Mouse (Mus musculus) ES-E14 (cell line): ENCODE measurements around the gene Ddx46. TPM values are rescaled to one million over a fixed set of nuclear protein-coding genes. Genes with fewer than 3 reads are reported as not detected.

Experiments
- DNase-seq: peaks from one replicate; pipeline ENCODE4 v3.0.0-alpha.2; 2013; ENCODE audit warnings: low read depth, low spot score
- H3K27ac ChIP-seq: 2 replicates; pipeline ENCODE4 v1.5.1; 2012; ENCODE audit warnings: low read depth, mild to moderate bottlenecking, low read length, moderate library complexity, mixed read lengths; ENCODE audit not compliant: poor library complexity, insufficient read depth, severe bottlenecking
- H3K36me3 ChIP-seq: 2 replicates; pipeline ENCODE4 v1.6.1; 2012; ENCODE audit warnings: mild to moderate bottlenecking, low read length, moderate library complexity, mixed read lengths; ENCODE audit not compliant: control insufficient read depth, poor library complexity, insufficient read depth, severe bottlenecking
- H3K4me1 ChIP-seq, 2 experiments: fragments of 150-350 bp in 1 of 2; sonication (generic) in 1 of 2; 2 replicates each; pipeline ENCODE4 v1.6.1; 2012; ENCODE audit warnings: low read length in 2 of 2, mild to moderate bottlenecking in 1 of 2, mixed read lengths in 1 of 2; ENCODE audit not compliant: control insufficient read depth in 2 of 2, insufficient read depth in 2 of 2, poor library complexity in 1 of 2
- H3K4me3 ChIP-seq, 2 experiments: fragments of 150-350 bp in 1 of 2; sonication (generic) in 1 of 2; 2 replicates each; pipeline ENCODE4 v1.5.1; 2012; ENCODE audit warnings: low read length in 2 of 2, low read depth in 1 of 2, mild to moderate bottlenecking in 1 of 2, mixed read lengths in 1 of 2; ENCODE audit not compliant: insufficient read depth in 1 of 2, poor library complexity in 1 of 2, severe bottlenecking in 1 of 2
- H3K9ac ChIP-seq: 2 replicates; pipeline ENCODE4 v1.6.1; 2012; ENCODE audit warnings: low read depth, mild to moderate bottlenecking, low read length, mixed read lengths; ENCODE audit not compliant: poor library complexity, insufficient read depth, severe bottlenecking
- H3K9me3 ChIP-seq: fragments of 150-350 bp; sonication (generic); 2 replicates; pipeline ENCODE4 v1.6.1; 2012; ENCODE audit warnings: low read depth, mild to moderate bottlenecking, low read length; ENCODE audit not compliant: control insufficient read depth, insufficient read depth
- CHD2 ChIP-seq: IDR thresholded peaks from 2 replicates; pipeline ENCODE4 v1.6.1; 2014; ENCODE audit warnings: mild to moderate bottlenecking, low read depth, low read length, inconsistent platforms
- HCFC1 ChIP-seq: IDR thresholded peaks from 2 replicates; pipeline ENCODE4 v1.6.1; 2012; ENCODE audit warnings: low read length, inconsistent platforms, borderline replicate concordance; ENCODE audit not compliant: insufficient read depth
- MAFK ChIP-seq: IDR thresholded peaks from 2 replicates; pipeline ENCODE4 v1.6.1; 2014; ENCODE audit warnings: mild to moderate bottlenecking, low read depth, low read length, inconsistent platforms; ENCODE audit not compliant: insufficient read depth
- ZC3H11A ChIP-seq: IDR thresholded peaks from 2 replicates; pipeline ENCODE4 v1.6.1; 2012; ENCODE audit warnings: low read depth, mild to moderate bottlenecking, inconsistent platforms, low read length, borderline replicate concordance
- ZNF384 ChIP-seq: IDR thresholded peaks from 2 replicates; pipeline ENCODE4 v1.6.1; 2012; ENCODE audit warnings: low read depth, low read length, inconsistent platforms
- in situ Hi-C, 2 experiments: fragments of 600-800 bp; cut with MboI; formaldehyde crosslinking; loops; one replicate each; pipeline ENCODE4 v1.15.1; 2025; ENCODE audit warnings: low sequenced_read_pairs in 2 of 2, inconsistent platforms in 1 of 2; ENCODE audit not compliant: unreplicated experiment in 2 of 2
- total RNA-seq: library from RNA; depleted of rRNA; stranded (reverse); fragments of 300-350 nt; gene quantifications from 2 replicates; pipeline ENCODE4 v1.2.3, GENCODE M21; 2012

Gene Ddx46
- total RNA-seq, 1 experiment = 56.4 TPM

GRCm38 (mm10) chr13:55601611-55602010, 33.2 kb upstream of the Ddx46 start:
- H3K4me3 ChIP-seq = no peak overlapping the region
- no peak overlapping the region for H3K27ac ChIP-seq
- peak; percentile 76 for DNase-seq
- H3K9me3 ChIP-seq = no peaks in the 10 kb centered on the region
- peaks cover 0 to 3% of the 10 kb centered on the region in 2 experiments; a peak in 1 of 4 replicates for H3K4me1 ChIP-seq
- in situ Hi-C loops = no loop called here
- H3K9ac ChIP-seq = no peak overlapping the region
- no peak for TF ChIP-seq HCFC1
- TF ChIP-seq ZNF384 = no peak
- TF ChIP-seq ZC3H11A = peak; percentile 37; the same call in 1 of the 2 replicates
- peaks cover 12% of the 10 kb centered on the region for H3K36me3 ChIP-seq

- no peak overlapping the region for H3K9ac ChIP-seq
- H3K9me3 ChIP-seq = no peaks in the 10 kb centered on the region
- H3K27ac ChIP-seq = no peak overlapping the region
- H3K4me1 ChIP-seq = peaks cover 0 to 3% of the 10 kb centered on the region in 2 experiments; a peak in 1 of 4 replicates
- no peak for DNase-seq
- no peak for TF ChIP-seq ZC3H11A
- TF ChIP-seq HCFC1 = no peak
- peaks cover 4% of the 10 kb centered on the region; the same call in 1 of the 2 replicates for H3K36me3 ChIP-seq
- no peak overlapping the region for H3K4me3 ChIP-seq
- in situ Hi-C loops = no loop called here
Measured at GRCm38 (mm10) chr13:55604606-55605005, 30.2 kb upstream of the Ddx46 start.

- Histone ChIP-seq H3K4me3 (no peak overlapping the region), H3K9ac (no peak overlapping the region), H3K4me1 (peaks cover 0 to 3% of the 10 kb centered on the region in 2 experiments; a peak in 1 of 4 replicates), H3K9me3 (no peaks in the 10 kb centered on the region), H3K36me3 (peaks cover 4% of the 10 kb centered on the region; the same call in 1 of the 2 replicates), H3K27ac (no peak overlapping the region)
- DNase-seq = no peak
- no peak for TF ChIP-seq CHD2
- in situ Hi-C loops = no loop called here
Measured at GRCm38 (mm10) chr13:55606899-55607623, 27.8 kb upstream of the Ddx46 start.

DNA sequence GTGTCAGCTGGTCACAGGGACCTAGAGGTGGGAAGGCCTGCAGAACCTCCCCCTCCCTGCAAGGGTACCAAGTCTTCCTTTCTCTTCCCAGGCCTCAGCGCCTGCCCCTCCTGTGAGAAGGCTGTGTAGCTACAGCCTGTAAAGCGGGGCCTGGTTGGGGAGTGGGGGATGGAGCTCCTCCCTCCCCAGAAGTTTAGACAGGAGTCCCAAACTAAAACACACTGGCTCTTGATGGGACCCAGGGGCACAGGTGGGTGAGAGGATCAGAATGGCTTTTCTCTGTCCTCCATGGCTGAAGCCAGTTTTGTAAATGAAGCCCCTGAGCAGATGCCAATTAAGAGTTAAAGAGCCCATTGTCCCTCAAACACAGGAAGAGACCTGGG, 27.2 kb upstream of the Ddx46 start:
- TF ChIP-seq HCFC1 (no peak), MAFK (no peak), CHD2 (no peak), ZC3H11A (no peak), ZNF384 (no peak)
- DNase-seq = no peak
- in situ Hi-C loops = no loop called here

DNA sequence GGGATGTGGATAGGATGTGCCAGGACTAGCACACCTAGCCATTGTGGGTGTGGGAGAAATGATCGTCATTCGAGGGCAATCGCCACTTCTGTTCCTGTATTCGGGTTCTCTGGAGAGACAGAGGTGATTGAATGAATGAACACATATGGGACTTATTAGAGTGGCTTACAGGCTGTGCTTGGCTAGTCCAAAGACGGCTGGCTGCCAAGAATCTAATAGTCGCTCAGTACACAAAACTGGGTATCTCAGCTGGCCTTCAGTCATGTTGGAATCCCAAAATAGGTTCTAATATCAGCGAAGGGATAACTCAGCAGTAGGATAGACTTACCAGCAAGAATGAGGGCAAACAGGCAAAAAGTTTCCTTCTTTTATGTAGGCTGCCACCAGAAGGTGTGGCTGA, 22.8 kb upstream of the Ddx46 start:
- DNase-seq = no peak
- H3K4me3 ChIP-seq = no peak overlapping the region
- in situ Hi-C loops = no loop called here
- no peaks in the 10 kb centered on the region; a peak in 1 of 4 replicates for H3K4me1 ChIP-seq
- no peak overlapping the region for H3K27ac ChIP-seq
- no peaks in the 10 kb centered on the region; the same call in 1 of the 2 replicates for H3K36me3 ChIP-seq
- H3K9ac ChIP-seq = no peak overlapping the region
- TF ChIP-seq MAFK = no peak
- no peak for TF ChIP-seq CHD2
- no peak for TF ChIP-seq HCFC1
- TF ChIP-seq ZC3H11A = no peak
- no peak for TF ChIP-seq ZNF384
- H3K9me3 ChIP-seq = no peaks in the 10 kb centered on the region

More for the DNA sequence above, 27.2 kb upstream of the Ddx46 start:
- Histone ChIP-seq H3K4me1 (peaks cover 0 to 3% of the 10 kb centered on the region in 2 experiments; a peak in 1 of 4 replicates), H3K27ac (no peak overlapping the region), H3K4me3 (no peak overlapping the region), H3K9me3 (no peaks in the 10 kb centered on the region), H3K9ac (no peak overlapping the region), H3K36me3 (no peaks in the 10 kb centered on the region; the same call in 1 of the 2 replicates)
